Mouse (Mus musculus) heart, postnatal 14 days (tissue): Measurements from ENCODE around the gene Olfr171. TPM values are rescaled to one million over a fixed set of nuclear protein-coding genes. Genes with fewer than 3 reads are reported as not detected.
"Not testable (repeated sequence)": the region's sequence is repeated elsewhere in the genome, so short reads cannot be mapped to it uniquely, and the experiment has no call there.

ENCODE experiments used
- DNase-seq, 2 experiments: peaks; one replicate each; pipeline ENCODE4 v3.0.0; 2021 to 2022
- intact Hi-C: fragments of 180-260 bp; cut with DNase I; formaldehyde crosslinking; loops from one replicate; pipeline ENCODE4 v1.15.1; 2025
- long read RNA-seq, 2 experiments: library from polyadenylated mRNA; stranded (forward); transcript quantifications; one replicate each; pipeline ENCODE4 v2.0.0; 2021
- total RNA-seq, 2 experiments: library from RNA; stranded (reverse); gene quantifications; 2 replicates each; pipeline ENCODE4 v1.2.3; 2021

The Olfr171 gene
- total RNA-seq: not detected
- long read RNA-seq, experiment 1: 0 reads
- long read RNA-seq, experiment 2: 0 reads

GRCm38 (mm10) chr16:19629816-19630215, at the start of gene Olfr171:
Gene Olfr171, minus strand, starts transcription at chr16:19629916.
- intact Hi-C loops: no loop called here

GRCm38 (mm10) chr16:19670768-19671357, 41.1 kb upstream of the Olfr171 start:
- no peak for DNase-seq
- intact Hi-C loops: no loop called here

More at GRCm38 (mm10) chr16:19629816-19630215, at the start of gene Olfr171:
- DNase-seq: no peak

GRCm38 (mm10) chr16:19666312-19666711, 36.6 kb upstream of the Olfr171 start:
- DNase-seq: no peak

GRCm38 (mm10) chr16:19611782-19612181, 17.9 kb downstream of the Olfr171 start, which contains the start of gene Olfr170:
Gene Olfr170, minus strand, starts transcription at chr16:19611882.
- DNase-seq, intact Hi-C loops: not testable (repeated sequence)

More at GRCm38 (mm10) chr16:19666312-19666711, 36.6 kb upstream of the Olfr171 start:
- intact Hi-C loops: no loop called here

- intact Hi-C loops: no loop called here
These were observed 26.6 kb downstream of the Olfr171 start for GRCm38 (mm10) chr16:19603166-19603565.

More at GRCm38 (mm10) chr16:19603166-19603565, 26.6 kb downstream of the Olfr171 start:
- DNase-seq: no peak

Other genes with a start within 250 kb of the Olfr171 start
- gene Olfr165, start 206.8 kb downstream of the Olfr171 start, total RNA-seq: not detected
- not detected for gene Olfr166, start 146.2 kb downstream of the Olfr171 start, total RNA-seq
- not detected for gene Olfr167, start 107.7 kb downstream of the Olfr171 start, total RNA-seq
- not detected for gene Olfr168, start 94.4 kb downstream of the Olfr171 start, total RNA-seq
- not detected for gene Olfr169, start 58.1 kb downstream of the Olfr171 start, total RNA-seq
- not detected for gene Olfr170, start 18.0 kb downstream of the Olfr171 start, total RNA-seq
- gene Lamp3, start 76.5 kb upstream of the Olfr171 start, total RNA-seq: under 1 TPM in 1 of 2 experiments, not detected in 1; 0.07 TPM
- 1 to 10 TPM; 1.1 to 1.3 TPM for gene B3gnt5, start 130.3 kb upstream of the Olfr171 start, total RNA-seq